Mouse (Mus musculus) MEL (cell line): Measurements from ENCODE around the gene Acp2. TPM values are rescaled to one million over a fixed set of nuclear protein-coding genes. Genes with fewer than 3 reads are reported as not detected.

Experiments
- DNase-seq: peaks from one replicate; pipeline ENCODE4 v3.0.0; 2011; ENCODE audit warnings: low read depth, low spot score
- H3K27ac ChIP-seq: 2 replicates; pipeline ENCODE4 v1.5.1; 2012; ENCODE audit warnings: low read depth, mild to moderate bottlenecking, control low read depth, low read length, moderate library complexity; ENCODE audit not compliant: control insufficient read depth
- H3K27me3 ChIP-seq, 2 experiments: fragments of 150-350 bp in 1 of 2; sonication (generic) in 1 of 2; 2 replicates each; pipeline ENCODE4 v1.6.1; 2012; ENCODE audit warnings: low read length in 2 of 2, mild to moderate bottlenecking in 2 of 2, improper control_type of control experiment in 1 of 2, moderate library complexity in 1 of 2; ENCODE audit not compliant: insufficient read depth in 2 of 2, control insufficient read depth in 1 of 2
- H3K36me3 ChIP-seq, 2 experiments: 2 replicates each; pipeline ENCODE4 v1.6.1; 2012 to 2014; ENCODE audit warnings: low read length in 2 of 2, improper control_type of control experiment in 1 of 2, inconsistent platforms in 1 of 2, mild to moderate bottlenecking in 1 of 2; ENCODE audit not compliant: insufficient read depth in 2 of 2, control insufficient read depth in 1 of 2
- H3K4me1 ChIP-seq, 2 experiments: fragments of 150-350 bp in 1 of 2; sonication (generic) in 1 of 2; 2 replicates each; pipeline ENCODE4 v1.6.1; 2012; ENCODE audit warnings: low read length in 2 of 2, improper control_type of control experiment in 1 of 2, mild to moderate bottlenecking in 1 of 2; ENCODE audit not compliant: insufficient read depth in 2 of 2, control insufficient read depth in 1 of 2
- H3K4me3 ChIP-seq, 2 experiments: fragments of 150-350 bp in 1 of 2; sonication (generic) in 1 of 2; 2 replicates each; pipeline ENCODE4 v1.5.1; 2012; ENCODE audit warnings: low read depth in 2 of 2, low read length in 2 of 2, mild to moderate bottlenecking in 2 of 2, moderate library complexity in 2 of 2, control low read depth in 1 of 2, improper control_type of control experiment in 1 of 2; ENCODE audit not compliant: control insufficient read depth in 1 of 2, insufficient read depth in 1 of 2
- H3K79me2 ChIP-seq: 2 replicates; pipeline ENCODE4 v1.6.1; 2012; ENCODE audit warnings: mild to moderate bottlenecking, low read length, moderate library complexity; ENCODE audit not compliant: control insufficient read depth, poor library complexity, insufficient read depth
- H3K9ac ChIP-seq: 2 replicates; pipeline ENCODE4 v1.6.1; 2012; ENCODE audit warnings: low read depth, mild to moderate bottlenecking, control low read depth, low read length, moderate library complexity; ENCODE audit not compliant: control insufficient read depth, poor library complexity, severe bottlenecking
- H3K9me3 ChIP-seq: fragments of 150-350 bp; sonication (generic); replicated peaks from 2 replicates; pipeline ENCODE4 v1.6.1; 2012; ENCODE audit warnings: mild to moderate bottlenecking, low read length, improper control_type of control experiment, moderate library complexity; ENCODE audit not compliant: insufficient read depth
- CTCF ChIP-seq, 3 experiments: IDR thresholded peaks in 2 of 3; conservative IDR thresholded peaks in 1 of 3; 2 replicates each; pipeline ENCODE4 v1.5.1; 2011 to 2012; ENCODE audit warnings: low read length in 3 of 3, low read depth in 2 of 3, mild to moderate bottlenecking in 2 of 3, improper control_type of control experiment in 1 of 3, inconsistent platforms in 1 of 3, mixed read lengths in 1 of 3, moderate library complexity in 1 of 3; ENCODE audit not compliant: control insufficient read depth in 1 of 3, insufficient read depth in 1 of 3, poor library complexity in 1 of 3, severe bottlenecking in 1 of 3
- E2F4 ChIP-seq: IDR thresholded peaks from 2 replicates; pipeline ENCODE4 v1.6.1; 2011; ENCODE audit warnings: low read depth, low read length, improper control_type of control experiment, borderline replicate concordance
- ELF1 ChIP-seq: IDR thresholded peaks from 2 replicates; pipeline ENCODE4 v1.6.1; 2014; ENCODE audit warnings: low read depth, mild to moderate bottlenecking, inconsistent platforms, low read length, improper control_type of control experiment, moderate library complexity
- EP300 ChIP-seq, 2 experiments: IDR thresholded peaks; 2 replicates each; pipeline ENCODE4 v1.6.1; 2011; ENCODE audit warnings: improper control_type of control experiment in 2 of 2, low read length in 2 of 2, low read depth in 1 of 2, mild to moderate bottlenecking in 1 of 2
- ETS1 ChIP-seq: IDR thresholded peaks from 2 replicates; pipeline ENCODE4 v1.6.1; 2012; ENCODE audit warnings: low read depth, mild to moderate bottlenecking, inconsistent platforms, low read length, improper control_type of control experiment, moderate library complexity
- GABPA ChIP-seq: IDR thresholded peaks from 2 replicates; pipeline ENCODE4 v1.6.1; 2012; ENCODE audit warnings: low read depth, mild to moderate bottlenecking, inconsistent platforms, low read length, improper control_type of control experiment, moderate library complexity
- GATA1 ChIP-seq: IDR thresholded peaks from 2 replicates; pipeline ENCODE4 v1.6.1; 2011; ENCODE audit warnings: low read depth, low read length, improper control_type of control experiment
- HCFC1 ChIP-seq: IDR thresholded peaks from 2 replicates; pipeline ENCODE4 v1.6.1; 2012; ENCODE audit warnings: low read depth, mild to moderate bottlenecking, inconsistent platforms, low read length, improper control_type of control experiment, moderate library complexity
- JUND ChIP-seq: IDR thresholded peaks from 2 replicates; pipeline ENCODE4 v1.6.1; 2011; ENCODE audit warnings: low read depth, mild to moderate bottlenecking, improper control_type of control experiment, low read length
- MAFK ChIP-seq: IDR thresholded peaks from 2 replicates; pipeline ENCODE4 v1.6.1; 2011; ENCODE audit warnings: low read depth, mild to moderate bottlenecking, low read length, improper control_type of control experiment, borderline replicate concordance
- MAX ChIP-seq: IDR thresholded peaks from 2 replicates; pipeline ENCODE4 v1.6.1; 2011; ENCODE audit warnings: low read length, improper control_type of control experiment
- MEF2A ChIP-seq: IDR thresholded peaks from 2 replicates; pipeline ENCODE4 v1.6.1; 2014; ENCODE audit warnings: low read depth, mild to moderate bottlenecking, inconsistent platforms, low read length, improper control_type of control experiment; ENCODE audit not compliant: poor library complexity, insufficient replicate concordance, severe bottlenecking; ENCODE audit errors: extremely low read depth
- MXI1 ChIP-seq: IDR thresholded peaks from 2 replicates; pipeline ENCODE4 v1.6.1; 2011; ENCODE audit warnings: mild to moderate bottlenecking, low read depth, low read length, improper control_type of control experiment
- NELFE ChIP-seq: IDR thresholded peaks from 2 replicates; pipeline ENCODE4 v1.6.1; 2011; ENCODE audit warnings: low read depth, low read length, improper control_type of control experiment
- NRF1 ChIP-seq: IDR thresholded peaks from 2 replicates; pipeline ENCODE4 v1.6.1; 2014; ENCODE audit warnings: low read depth, mild to moderate bottlenecking, inconsistent platforms, low read length, improper control_type of control experiment, moderate library complexity; ENCODE audit not compliant: poor library complexity, insufficient read depth, severe bottlenecking
- POLR2A ChIP-seq, 2 experiments: IDR thresholded peaks; 2 replicates each; pipeline ENCODE4 v1.6.1; 2011 to 2012; ENCODE audit warnings: low read length in 2 of 2, mild to moderate bottlenecking in 2 of 2, control low read depth in 1 of 2, improper control_type of control experiment in 1 of 2, low read depth in 1 of 2, moderate library complexity in 1 of 2; ENCODE audit not compliant: control insufficient read depth in 1 of 2, insufficient read depth in 1 of 2, poor library complexity in 1 of 2
- POLR2AphosphoS2 ChIP-seq: IDR thresholded peaks from 2 replicates; pipeline ENCODE4 v1.6.1; 2011; ENCODE audit warnings: low read length, improper control_type of control experiment
- RAD21 ChIP-seq: IDR thresholded peaks from 2 replicates; pipeline ENCODE4 v1.6.1; 2011; ENCODE audit warnings: mild to moderate bottlenecking, low read depth, low read length, improper control_type of control experiment
- RCOR1 ChIP-seq: IDR thresholded peaks from 2 replicates; pipeline ENCODE4 v1.6.1; 2012; ENCODE audit warnings: low read depth, mild to moderate bottlenecking, inconsistent platforms, low read length, improper control_type of control experiment
- SIN3A ChIP-seq: IDR thresholded peaks from 2 replicates; pipeline ENCODE4 v1.6.1; 2012; ENCODE audit warnings: low read length, improper control_type of control experiment, inconsistent platforms
- SMC3 ChIP-seq: IDR thresholded peaks from 2 replicates; pipeline ENCODE4 v1.6.1; 2011; ENCODE audit warnings: low read depth, low read length, improper control_type of control experiment
- TAL1 ChIP-seq: IDR thresholded peaks from 2 replicates; pipeline ENCODE4 v1.6.1; 2012; ENCODE audit warnings: mild to moderate bottlenecking, inconsistent platforms, low read length, moderate library complexity, mixed read lengths
- TBP ChIP-seq: IDR thresholded peaks from 2 replicates; pipeline ENCODE4 v1.8.0; 2011; ENCODE audit warnings: low read depth, low read length, improper control_type of control experiment
- TCF12 ChIP-seq: IDR thresholded peaks from 2 replicates; pipeline ENCODE4 v1.6.1; 2014; ENCODE audit warnings: low read depth, mild to moderate bottlenecking, inconsistent platforms, low read length, improper control_type of control experiment, moderate library complexity
- UBTF ChIP-seq: IDR thresholded peaks from 2 replicates; pipeline ENCODE4 v1.6.1; 2012; ENCODE audit warnings: low read depth, mild to moderate bottlenecking, inconsistent platforms, low read length, improper control_type of control experiment, moderate library complexity, borderline replicate concordance; ENCODE audit not compliant: insufficient read depth
- USF1 ChIP-seq: IDR thresholded peaks from 2 replicates; pipeline ENCODE4 v1.6.1; 2014; ENCODE audit warnings: low read depth, mild to moderate bottlenecking, inconsistent platforms, low read length, improper control_type of control experiment, moderate library complexity
- USF2 ChIP-seq, 2 experiments: IDR thresholded peaks; 2 replicates each; pipeline ENCODE4 v1.6.1; 2011 to 2012; ENCODE audit warnings: improper control_type of control experiment in 2 of 2, low read length in 2 of 2, borderline replicate concordance in 1 of 2, inconsistent platforms in 1 of 2, low read depth in 1 of 2, mild to moderate bottlenecking in 1 of 2; ENCODE audit not compliant: insufficient read depth in 1 of 2
- ZC3H11A ChIP-seq: IDR thresholded peaks from 2 replicates; pipeline ENCODE4 v1.6.1; 2012; ENCODE audit warnings: low read depth, mild to moderate bottlenecking, inconsistent platforms, low read length, improper control_type of control experiment
- ZMIZ1 ChIP-seq: IDR thresholded peaks from 2 replicates; pipeline ENCODE4 v1.6.1; 2012; ENCODE audit warnings: low read depth, mild to moderate bottlenecking, inconsistent platforms, low read length, improper control_type of control experiment, moderate library complexity
- ZNF384 ChIP-seq: IDR thresholded peaks from 2 replicates; pipeline ENCODE4 v1.6.1; 2012; ENCODE audit warnings: low read depth, mild to moderate bottlenecking, inconsistent platforms, low read length, improper control_type of control experiment
- polyA plus RNA-seq, 2 experiments: library from polyadenylated mRNA; stranded (reverse) in 1 of 2; unstranded in 1 of 2; fragments of >175 nt in 1 of 2; fragments of >200 nt in 1 of 2; gene quantifications; 2 replicates each; pipeline versions ENCODE4 v1.2.1 to v1.2.4; 2012; ENCODE audit warnings: low replicate concordance in 2 of 2, low read depth in 1 of 2; ENCODE audit not compliant: insufficient read length in 2 of 2, insufficient read depth in 1 of 2, missing spikeins in 1 of 2
- total RNA-seq: library from RNA; depleted of rRNA; stranded (reverse); fragments of 300-350 nt; gene quantifications from 2 replicates; pipeline ENCODE4 v1.2.3, GENCODE M21; 2012

The Acp2 gene
- total and polyA plus RNA-seq, 3 experiments: 7.3 to 11.3 TPM; not detected in 1

DNA sequence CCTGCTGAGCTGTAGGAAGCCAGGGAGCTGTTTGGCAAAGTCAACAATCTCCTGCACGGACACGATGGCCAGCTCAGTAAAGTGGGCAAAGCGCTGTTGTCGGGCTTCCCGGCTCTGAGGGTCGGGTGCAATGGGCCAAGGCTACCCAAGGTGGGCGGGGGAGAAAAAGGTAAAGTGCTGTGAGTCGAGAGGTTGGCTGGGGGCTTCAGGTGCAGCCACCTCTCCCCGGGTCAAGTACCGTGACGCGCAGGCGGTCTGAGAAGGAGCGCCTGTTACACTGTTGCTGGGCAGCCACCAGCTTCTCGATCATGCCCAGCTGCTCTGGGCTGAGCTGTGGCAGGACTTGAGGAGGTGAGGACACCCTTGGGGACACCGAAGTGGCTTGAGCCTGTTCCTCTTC lies 12.2 kb upstream of the Acp2 start:
- H3K9ac ChIP-seq: no peak overlapping the region
- peaks cover 8 to 18% of the 10 kb centered on the region in 2 experiments for H3K4me1 ChIP-seq
- H3K4me3 ChIP-seq: no peak overlapping the region
- H3K36me3 ChIP-seq: peaks cover 0 to 17% of the 10 kb centered on the region in 2 experiments; a peak in 2 of 4 replicates
- H3K27ac ChIP-seq: no peak overlapping the region
- DNase-seq: no peak
- H3K27me3 ChIP-seq: no peaks in the 10 kb centered on the region
- no peaks in the 10 kb centered on the region for H3K9me3 ChIP-seq
- TF ChIP-seq UBTF (no peak), ZMIZ1 (no peak), RCOR1 (no peak), NRF1 (no peak), MEF2A (no peak), USF1 (no peak)
- H3K79me2 ChIP-seq: no peaks in the 10 kb centered on the region

DNA sequence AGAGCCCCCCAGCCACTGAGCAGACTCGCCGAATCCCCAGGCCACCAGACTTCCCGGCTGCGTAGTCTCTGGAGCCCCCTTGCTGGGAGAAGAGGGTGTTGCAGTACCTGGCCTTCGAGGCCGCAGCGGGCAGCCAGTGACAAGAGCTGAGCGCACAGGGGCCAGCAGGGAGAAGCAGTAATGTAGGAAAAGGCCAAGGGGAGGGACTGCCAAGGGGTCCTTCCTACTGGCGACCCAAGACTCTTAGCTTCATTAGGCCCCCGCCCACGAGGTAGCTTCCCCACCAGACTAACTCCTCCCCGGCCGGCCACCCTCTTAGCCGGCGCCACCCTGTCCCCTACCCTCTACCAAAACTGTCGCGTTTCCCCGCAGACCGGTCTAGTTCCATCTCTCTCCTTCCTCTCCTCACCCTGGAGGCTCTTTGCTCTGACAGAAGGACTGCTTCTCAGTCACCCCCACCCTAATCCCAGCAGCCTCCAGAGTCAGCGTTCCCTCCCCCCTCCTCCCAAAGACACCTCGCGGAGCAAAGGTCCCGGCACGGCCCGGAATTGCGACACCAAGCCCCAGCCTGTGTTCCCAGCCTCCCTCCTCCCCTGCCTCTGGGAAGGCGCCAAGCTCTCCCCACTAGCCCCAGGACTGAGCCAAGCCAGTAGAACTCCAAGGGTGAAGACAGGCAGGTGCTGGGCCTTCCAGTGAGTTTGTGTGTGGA lies 7.9 kb upstream of the Acp2 start:
- Histone ChIP-seq H3K27ac (peak overlapping the region; percentile 37), H3K4me1 (peaks cover 6 to 12% of the 10 kb centered on the region in 2 experiments), H3K9ac (peak overlapping the region; percentile 82), H3K27me3 (no peaks in the 10 kb centered on the region), H3K36me3 (peaks cover 0 to 8% of the 10 kb centered on the region in 2 experiments; a peak in 2 of 4 replicates), H3K79me2 (no peaks in the 10 kb centered on the region), H3K4me3 (peak overlapping the region; percentile 68 to 90), H3K9me3 (no peaks in the 10 kb centered on the region)
- peak; percentile 85 for DNase-seq
- TF ChIP-seq ZC3H11A (peak; percentile 75; the same call in 1 of the 2 replicates), USF1 (no peak), POLR2AphosphoS2 (no peak), EP300 (IDR thresholded peaks at IDR 0.05; ENCODE audit: low read depth in 1 of 2, low read length in 2 of 2) (no peak), NELFE (0 out of 2 replicates have a peak, but pooled peaks have one; percentile 7), JUND (no peak), HCFC1 (0 out of 2 replicates have a peak, but pooled peaks have one; percentile 21), MAX (no peak), TBP (no peak), ETS1 (no peak), CTCF (IDR thresholded peaks at IDR 0.05 in 2 of 3, conservative IDR thresholded peaks at IDR 0.05 in 1 of 3; ENCODE audit: control insufficient read depth in 1 of 3, insufficient read depth in 1 of 3, low read depth in 2 of 3, low read length in 3 of 3, poor library complexity in 1 of 3, severe bottlenecking in 1 of 3) (peak; percentile 60 to 85 (median 84)), USF2 (IDR thresholded peaks at IDR 0.05; ENCODE audit: borderline replicate concordance in 1 of 2, insufficient read depth in 1 of 2, low read depth in 1 of 2, low read length in 2 of 2) (no peak), GATA1 (no peak), MXI1 (no peak), SMC3 (peak; percentile 76), GABPA (no peak), TAL1 (no peak), E2F4 (no peak), RAD21 (peak; percentile 84), SIN3A (peak; percentile 25; the same call in 1 of the 2 replicates), MAFK (no peak), ELF1 (no peak), NRF1 (peak; percentile 12; the same call in 1 of the 2 replicates), POLR2A (IDR thresholded peaks at IDR 0.05; ENCODE audit: control insufficient read depth in 1 of 2, insufficient read depth in 1 of 2, low read depth in 1 of 2, low read length in 2 of 2, poor library complexity in 1 of 2) (peak in 1 of 2 experiments; percentile 39; a peak in 2 of 4 replicates), ZNF384 (no peak), TCF12 (no peak; the same call in 1 of the 2 replicates)
